Mouse (Mus musculus) heart, postnatal 0 days (tissue): ENCODE measurements at regions not wholly inside any gene's neighbourhood (a gene's known extent, or its start where the extent isn't known, plus 50 kb on each side); places are given as distances from the start of the nearest gene placed in this dataset.

Source experiments
- ATAC-seq: fragments of 200-750 bp; cut with Nextera tagmentation; 2 replicates; pipeline ENCODE4 v1.8.0; 2017; ENCODE audit warnings: low read depth, moderate number of reproducible peaks, moderate library complexity; ENCODE audit not compliant: insufficient read depth
- DNase-seq: peaks from one replicate; pipeline ENCODE4 v3.0.0-alpha.2; 2016; ENCODE audit warnings: low spot score
- H3K27ac ChIP-seq: fragments of 300-500 bp; sonication (generic); 2 replicates; pipeline ENCODE4 v1.5.1; 2014; ENCODE audit warnings: low read depth, mild to moderate bottlenecking
- H3K27me3 ChIP-seq: fragments of 300-500 bp; sonication (generic); 2 replicates; pipeline ENCODE4 v1.6.1; 2014; ENCODE audit warnings: low read length, mixed read lengths; ENCODE audit not compliant: control insufficient read depth, insufficient read depth
- H3K36me3 ChIP-seq: fragments of 300-500 bp; sonication (generic); replicated peaks from 2 replicates; pipeline ENCODE4 v1.6.1; 2014; ENCODE audit warnings: low read length, mixed read lengths; ENCODE audit not compliant: control insufficient read depth, insufficient read depth
- H3K4me1 ChIP-seq: fragments of 300-500 bp; sonication (generic); 2 replicates; pipeline ENCODE4 v1.6.1; 2014; ENCODE audit warnings: antibody characterized with exemption; ENCODE audit not compliant: control insufficient read depth, insufficient read depth
- H3K4me2 ChIP-seq: fragments of 300-500 bp; sonication (generic); 2 replicates; pipeline ENCODE4 v1.6.1; 2014; ENCODE audit warnings: low read depth, mild to moderate bottlenecking, low read length, moderate library complexity
- H3K4me3 ChIP-seq: fragments of 300-500 bp; sonication (generic); 2 replicates; pipeline ENCODE4 v1.5.1; 2014; ENCODE audit warnings: low read depth, low read length
- H3K9ac ChIP-seq: fragments of 300-500 bp; sonication (generic); replicated peaks from 2 replicates; pipeline ENCODE4 v1.6.1; 2014; ENCODE audit warnings: low read depth, low read length, mixed read lengths
- H3K9me3 ChIP-seq: fragments of 300-500 bp; sonication (generic); replicated peaks from 2 replicates; pipeline ENCODE4 v1.6.1; 2016; ENCODE audit warnings: low read length; ENCODE audit not compliant: control insufficient read depth
- CTCF ChIP-seq: IDR thresholded peaks from 2 replicates; pipeline ENCODE4 v1.5.1; 2016; ENCODE audit warnings: antibody characterized with exemption, control low read depth, low read depth
- EP300 ChIP-seq: IDR thresholded peaks from 2 replicates; pipeline ENCODE4 v1.6.1; 2016; ENCODE audit warnings: antibody characterized with exemption, low read depth
- WGBS: fragments of 180-500 bp; shearing (Covaris S2); extraction: QIAGEN DNeasy Blood & Tissue Kit; methylation state at CpG from one replicate; pipeline ENCODE4 v1.1.7; 2014; 5-methylcytosine and 5-hydroxymethylcytosine counted together

GRCm38 (mm10) chr4:45725055-45725910 lies 73.5 kb upstream of the Aldh1b1 start:
- H3K4me2 ChIP-seq: no peak overlapping the region
- peak; percentile 80 for ATAC-seq
- H3K27ac ChIP-seq: peak overlapping the region; percentile 28
- WGBS: 39% methylated on average over 16 of the region's 16 CpGs
- no peaks in the 10 kb centered on the region for H3K27me3 ChIP-seq
- H3K36me3 ChIP-seq: no peaks in the 10 kb centered on the region
- H3K4me3 ChIP-seq: no peak overlapping the region
- peaks cover 14% of the 10 kb centered on the region; the same call in 1 of the 2 replicates for H3K4me1 ChIP-seq
- no peak overlapping the region for H3K9ac ChIP-seq
- no peak for TF ChIP-seq CTCF
- TF ChIP-seq EP300: no peak
- peak; percentile 58 for DNase-seq
- H3K9me3 ChIP-seq: no peaks in the 10 kb centered on the region

GRCm38 (mm10) chr4:45720352-45720751 lies 78.5 kb upstream of the Aldh1b1 start:
- DNase-seq: no peak
- no peak for ATAC-seq
- Histone ChIP-seq H3K27me3 (no peaks in the 10 kb centered on the region), H3K4me3 (no peak overlapping the region), H3K4me2 (no peak overlapping the region), H3K27ac (no peak overlapping the region), H3K9ac (no peak overlapping the region), H3K4me1 (peaks cover 9% of the 10 kb centered on the region; the same call in 1 of the 2 replicates), H3K9me3 (no peaks in the 10 kb centered on the region), H3K36me3 (no peaks in the 10 kb centered on the region)
- WGBS: 68% methylated on average over 5 of the region's 5 CpGs
- TF ChIP-seq EP300 (no peak), CTCF (no peak)

GRCm38 (mm10) chr4:45719564-45719963 lies 79.3 kb upstream of the Aldh1b1 start:
- Histone ChIP-seq H3K27me3 (no peaks in the 10 kb centered on the region), H3K4me1 (0 out of 2 replicates have a peak, but pooled peaks cover 3% of the 10 kb centered on the region), H3K9me3 (no peaks in the 10 kb centered on the region), H3K4me2 (no peak overlapping the region), H3K9ac (no peak overlapping the region), H3K36me3 (no peaks in the 10 kb centered on the region), H3K27ac (no peak overlapping the region), H3K4me3 (no peak overlapping the region)
- DNase-seq (no peak), ATAC-seq (no peak)
- 61% methylated on average over 3 of the region's 3 CpGs for WGBS
- no peak for TF ChIP-seq CTCF
- TF ChIP-seq EP300: no peak

GRCm38 (mm10) chr4:45715878-45716277 lies 82.9 kb upstream of the Aldh1b1 start:
- no peak for DNase-seq
- Histone ChIP-seq H3K27ac (no peak overlapping the region), H3K4me1 (no peaks in the 10 kb centered on the region), H3K4me2 (no peak overlapping the region), H3K9me3 (no peaks in the 10 kb centered on the region), H3K27me3 (no peaks in the 10 kb centered on the region), H3K36me3 (no peaks in the 10 kb centered on the region), H3K4me3 (no peak overlapping the region), H3K9ac (no peak overlapping the region)
- no peak for ATAC-seq
- TF ChIP-seq EP300: no peak
- WGBS: 69% methylated on average over 1 of the region's 1 CpGs

- no peaks in the 10 kb centered on the region for H3K4me1 ChIP-seq
- no peak overlapping the region for H3K4me3 ChIP-seq
- TF ChIP-seq EP300 (no peak), CTCF (no peak)
- H3K27me3 ChIP-seq: no peaks in the 10 kb centered on the region
- no peak overlapping the region for H3K27ac ChIP-seq
- ATAC-seq (no peak), DNase-seq (no peak)
- H3K9ac ChIP-seq: no peak overlapping the region
- no peaks in the 10 kb centered on the region for H3K36me3 ChIP-seq
- H3K9me3 ChIP-seq: no peaks in the 10 kb centered on the region
- WGBS: 27% methylated on average over 10 of the region's 10 CpGs
- H3K4me2 ChIP-seq: no peak overlapping the region
Observed at GRCm38 (mm10) chr4:45713837-45714508, 84.8 kb upstream of the Aldh1b1 start.
